Mouse (Mus musculus): Measurements from ENCODE around the gene Dnttip1.

DNA sequence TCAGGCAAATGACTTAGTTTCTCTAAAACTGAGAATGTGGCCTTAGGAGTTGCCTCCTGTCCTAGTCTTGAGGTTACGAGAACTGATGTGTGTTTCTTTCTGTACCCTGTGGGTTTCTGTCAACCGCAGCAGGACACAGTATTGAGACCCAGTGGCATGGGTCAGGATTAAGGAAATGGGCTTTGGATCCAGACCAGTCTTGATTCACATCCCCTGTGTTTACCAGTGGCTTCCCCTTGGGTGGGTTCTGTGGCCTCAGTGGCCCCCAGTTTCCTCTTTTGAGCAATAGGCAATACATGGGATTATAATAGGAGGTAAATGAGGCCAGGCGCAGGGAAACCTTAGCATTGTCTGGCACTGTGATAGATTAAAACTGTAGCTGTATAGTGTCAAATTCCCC lies 41.2 kb downstream of the Dnttip1 start:
- TF ChIP-seq CTCF (IDR thresholded peaks at IDR 0.05; ENCODE audit: borderline replicate concordance, insufficient read depth, low read length) (no peak), POLR2A (IDR thresholded peaks at IDR 0.05; ENCODE audit: low read depth, low read length) (no peak)
